Mouse (Mus musculus) embryonic facial prominence, embryonic 11.5 days (tissue): Measurements from ENCODE around the gene Rybp. TPM values are rescaled to one million over a fixed set of nuclear protein-coding genes. Genes with fewer than 3 reads are reported as not detected.

Experiments
- ATAC-seq: fragments of 200-750 bp; cut with Nextera tagmentation; replicated peaks from 2 replicates; pipeline ENCODE4 v1.8.0; 2017; ENCODE audit warnings: low read depth; ENCODE audit not compliant: insufficient number of reproducible peaks, low FRiP score, low TSS enrichment
- DNase-seq: peaks from one replicate; pipeline ENCODE4 v3.0.0-alpha.2; 2015; ENCODE audit warnings: low spot score
- H3K27ac ChIP-seq: fragments of 300-500 bp; sonication (generic); replicated peaks from 2 replicates; pipeline ENCODE4 v1.5.1; 2014; ENCODE audit warnings: mild to moderate bottlenecking, low read depth, low read length, control low read depth
- H3K27me3 ChIP-seq: fragments of 300-500 bp; sonication (generic); 2 replicates; pipeline ENCODE4 v1.6.1; 2014; ENCODE audit warnings: mild to moderate bottlenecking, low read length, moderate library complexity, mixed read lengths; ENCODE audit not compliant: control insufficient read depth, insufficient read depth
- H3K36me3 ChIP-seq: fragments of 300-500 bp; sonication (generic); replicated peaks from 2 replicates; pipeline ENCODE4 v1.6.1; 2014; ENCODE audit warnings: low read depth, mild to moderate bottlenecking, low read length, moderate library complexity, mixed read lengths; ENCODE audit not compliant: control insufficient read depth, insufficient read depth
- H3K4me1 ChIP-seq: fragments of 300-500 bp; sonication (generic); 2 replicates; pipeline ENCODE4 v1.6.1; 2014; ENCODE audit warnings: low read length, mixed read lengths; ENCODE audit not compliant: control insufficient read depth, insufficient read depth
- H3K4me2 ChIP-seq: fragments of 300-500 bp; sonication (generic); 2 replicates; pipeline ENCODE4 v1.6.1; 2014; ENCODE audit warnings: low read depth, mild to moderate bottlenecking, control low read depth, low read length, moderate library complexity
- H3K4me3 ChIP-seq: fragments of 300-500 bp; sonication (generic); 2 replicates; pipeline ENCODE4 v1.5.1; 2014; ENCODE audit warnings: low read depth, low read length, control low read depth
- H3K9ac ChIP-seq: fragments of 300-500 bp; sonication (generic); replicated peaks from 2 replicates; pipeline ENCODE4 v1.6.1; 2014; ENCODE audit warnings: mild to moderate bottlenecking, control low read depth, low read length
- H3K9me3 ChIP-seq: fragments of 300-500 bp; sonication (generic); replicated peaks from 2 replicates; pipeline ENCODE4 v1.6.1; 2016; ENCODE audit warnings: mild to moderate bottlenecking, low read length, inconsistent platforms, mixed read lengths; ENCODE audit not compliant: control insufficient read depth
- WGBS: fragments of 180-500 bp; shearing (Covaris S2); extraction: QIAGEN DNeasy Blood & Tissue Kit; methylation state at CpG from one replicate; pipeline ENCODE4 v1.1.7; 2014; 5-methylcytosine and 5-hydroxymethylcytosine counted together
- polyA plus RNA-seq: library from polyadenylated mRNA; unstranded; fragments of >200 nt; fragmentation: Nextera tagmentation; extraction: Ambion mirVana; gene quantifications from 2 replicates; pipeline ENCODE4 v1.2.1, GENCODE M21; 2014

Rybp gene
- polyA plus RNA-seq, 1 experiment from 2014 or later, result 15.2 TPM

GRCm38 (mm10) chr6:100206261-100206660 lies 81.0 kb downstream of the Rybp start:
- no peak overlapping the region for H3K4me3 ChIP-seq
- H3K4me2 ChIP-seq, result no peak overlapping the region
- H3K27ac ChIP-seq, result no peak overlapping the region
- H3K4me1 ChIP-seq, result no peaks in the 10 kb centered on the region; the same call in 1 of the 2 replicates
- DNase-seq, result no peak
- no peaks in the 10 kb centered on the region for H3K9me3 ChIP-seq
- H3K36me3 ChIP-seq, result no peaks in the 10 kb centered on the region
- H3K27me3 ChIP-seq, result 0 out of 2 replicates have a peak, but pooled peaks cover 2% of the 10 kb centered on the region
- WGBS, result 48% methylated on average over 1 of the region's 1 CpGs
- H3K9ac ChIP-seq, result no peak overlapping the region
- ATAC-seq, result no peak

GRCm38 (mm10) chr6:100204436-100204835 lies 82.8 kb downstream of the Rybp start:
- no peak overlapping the region for H3K27ac ChIP-seq
- ATAC-seq, result no peak
- no peak overlapping the region for H3K9ac ChIP-seq
- 61% methylated on average over 7 of the region's 7 CpGs for WGBS
- 0 out of 2 replicates have a peak, but pooled peaks cover 2% of the 10 kb centered on the region for H3K27me3 ChIP-seq
- H3K4me1 ChIP-seq, result no peaks in the 10 kb centered on the region; the same call in 1 of the 2 replicates
- H3K9me3 ChIP-seq, result no peaks in the 10 kb centered on the region
- H3K4me3 ChIP-seq, result no peak overlapping the region
- no peak for DNase-seq
- no peak overlapping the region for H3K4me2 ChIP-seq
- H3K36me3 ChIP-seq, result no peaks in the 10 kb centered on the region

- Histone ChIP-seq H3K4me2 (no peak overlapping the region), H3K4me1 (no peaks in the 10 kb centered on the region; the same call in 1 of the 2 replicates), H3K9me3 (no peaks in the 10 kb centered on the region), H3K9ac (no peak overlapping the region), H3K4me3 (no peak overlapping the region), H3K27me3 (0 out of 2 replicates have a peak, but pooled peaks cover 2% of the 10 kb centered on the region), H3K27ac (no peak overlapping the region), H3K36me3 (no peaks in the 10 kb centered on the region)
- WGBS, result 46% methylated on average over 3 of the region's 3 CpGs
- DNase-seq, result no peak
- ATAC-seq, result no peak
These were observed 83.8 kb downstream of the Rybp start for GRCm38 (mm10) chr6:100203492-100203891.

- DNase-seq, result no peak
- Histone ChIP-seq H3K27ac (no peak overlapping the region), H3K4me1 (no peaks in the 10 kb centered on the region; the same call in 1 of the 2 replicates), H3K4me2 (no peak overlapping the region), H3K36me3 (no peaks in the 10 kb centered on the region), H3K27me3 (0 out of 2 replicates have a peak, but pooled peaks cover 2% of the 10 kb centered on the region), H3K9me3 (no peaks in the 10 kb centered on the region), H3K4me3 (no peak overlapping the region), H3K9ac (no peak overlapping the region)
- 38% methylated on average over 1 of the region's 1 CpGs for WGBS
- ATAC-seq, result no peak
These were observed 85.2 kb downstream of the Rybp start for GRCm38 (mm10) chr6:100202091-100202490.

- peaks cover 5% of the 10 kb centered on the region; the same call in 1 of the 2 replicates for H3K4me1 ChIP-seq
- H3K36me3 ChIP-seq, result no peaks in the 10 kb centered on the region
- ATAC-seq (no peak), DNase-seq (no peak)
- H3K27ac ChIP-seq, result no peak overlapping the region
- H3K9ac ChIP-seq, result no peak overlapping the region
- 71% methylated on average over 5 of the region's 5 CpGs for whole genome bisulfite sequencing
- H3K4me3 ChIP-seq, result no peak overlapping the region
- no peaks in the 10 kb centered on the region for H3K27me3 ChIP-seq
- H3K4me2 ChIP-seq, result no peak overlapping the region
- H3K9me3 ChIP-seq, result no peaks in the 10 kb centered on the region
These were observed 90.2 kb downstream of the Rybp start for GRCm38 (mm10) chr6:100197102-100197501.

- no peak overlapping the region for H3K9ac ChIP-seq
- no peak overlapping the region; the same call in 1 of the 2 replicates for H3K4me2 ChIP-seq
- H3K4me3 ChIP-seq, result no peak overlapping the region
- H3K27ac ChIP-seq, result 0 out of 2 replicates have a peak overlapping the region, but pooled peaks have one; percentile 17
- H3K27me3 ChIP-seq, result no peaks in the 10 kb centered on the region
- H3K4me1 ChIP-seq, result peaks cover 5% of the 10 kb centered on the region; the same call in 1 of the 2 replicates
- 0 out of 2 replicates have a peak, but pooled peaks have one; percentile 40 for ATAC-seq
- WGBS, result 3% methylated on average over 7 of the region's 7 CpGs
- H3K36me3 ChIP-seq, result no peaks in the 10 kb centered on the region
- no peaks in the 10 kb centered on the region for H3K9me3 ChIP-seq
- peak; percentile 71 for DNase-seq
These were observed 91.3 kb downstream of the Rybp start for GRCm38 (mm10) chr6:100195870-100196409.

- ATAC-seq (no peak), DNase-seq (no peak)
- Histone ChIP-seq H3K27ac (no peak overlapping the region), H3K9ac (no peak overlapping the region), H3K4me1 (peaks cover 5% of the 10 kb centered on the region; the same call in 1 of the 2 replicates), H3K27me3 (no peaks in the 10 kb centered on the region; the same call in 1 of the 2 replicates), H3K9me3 (no peaks in the 10 kb centered on the region), H3K4me2 (no peak overlapping the region; the same call in 1 of the 2 replicates), H3K4me3 (no peak overlapping the region), H3K36me3 (no peaks in the 10 kb centered on the region)
- 63% methylated on average over 5 of the region's 5 CpGs for WGBS
These were observed 92.2 kb downstream of the Rybp start for GRCm38 (mm10) chr6:100195091-100195490.

GRCm38 (mm10) chr6:100193760-100194159 lies 93.5 kb downstream of the Rybp start:
- H3K27me3 ChIP-seq, result no peaks in the 10 kb centered on the region; the same call in 1 of the 2 replicates
- 61% methylated on average over 7 of the region's 7 CpGs for WGBS
- ATAC-seq, result no peak
- no peak overlapping the region for H3K4me2 ChIP-seq
- H3K4me3 ChIP-seq, result no peak overlapping the region
- H3K4me1 ChIP-seq, result peaks cover 5% of the 10 kb centered on the region; the same call in 1 of the 2 replicates
- H3K27ac ChIP-seq, result no peak overlapping the region
- H3K9ac ChIP-seq, result no peak overlapping the region
- no peaks in the 10 kb centered on the region for H3K36me3 ChIP-seq
- H3K9me3 ChIP-seq, result no peaks in the 10 kb centered on the region
- DNase-seq, result no peak
